Mouse (Mus musculus) gastrocnemius, postnatal 10 days (tissue): Measurements from ENCODE around the gene Gm15107. TPM values are rescaled to one million over a fixed set of nuclear protein-coding genes. Genes with fewer than 3 reads are reported as not detected.
"Not testable (repeated sequence)": the region's sequence is repeated elsewhere in the genome, so short reads cannot be mapped to it uniquely, and the experiment has no call there.

Experiments used
- DNase-seq: peaks from one replicate; pipeline ENCODE4 v3.0.0; 2021; ENCODE audit warnings: mixed read lengths
- long read RNA-seq, 2 experiments: library from polyadenylated mRNA; stranded (forward); transcript quantifications; one replicate each; pipeline ENCODE4 v2.0.0; 2021
- total RNA-seq, 2 experiments: library from RNA; stranded (reverse); gene quantifications; 2 replicates each; pipeline ENCODE4 v1.2.3; 2021

The Gm15107 gene
- not detected for total RNA-seq
- long read RNA-seq, experiment 1 = 0 reads
- long read RNA-seq, experiment 2 = 0 reads

- not testable (repeated sequence) for DNase-seq
Observed at GRCm38 (mm10) chrX:148180424-148180823, at the start of gene Gm15107. Gene Gm15107, plus strand, starts transcription at chrX:148180724.

Other genes with a start within 250 kb of the Gm15107 start
- gene Gm15080, start 187.7 kb upstream of the Gm15107 start, total RNA-seq = not detected